Comparison of ENCODE assay signal across 22 mouse cellular contexts in genomic region chr8:67320535-67320934, GRCm38 (mm10).
"Had no signal": no experiment of that assay in that cellular context is flagged by ENCODE, and none has a peak within 500 bp of the region (broad histone marks: within the 10 kb centered on the region; RNA-seq: fewer than 3 reads in every experiment).

No protein-coding gene starts in this region.

- DNase-seq: kidney, adult 11 months; kidney, adult 8-10 months; kidney, postnatal 14 days; kidney, postnatal 4 days; liver; lung, adult 18-20 months; lung, postnatal 10 days; lung, postnatal 36 days; right cerebral cortex, postnatal 25 days; spleen, adult 18-20 months; thymus, postnatal 25 days had no signal

- H3K4me1 ChIP-seq: intestine, embryonic 15.5 days; limb, embryonic 10.5 days; limb, embryonic 13.5 days; liver, embryonic 12.5 days; liver, embryonic 15.5 days; lung, embryonic 15.5 days; megakaryocyte, embryonic 14.5 days; midbrain, embryonic 10.5 days; midbrain, embryonic 13.5 days; stomach, embryonic 15.5 days had no signal

- H3K27ac ChIP-seq: intestine, embryonic 15.5 days; layer of hippocampus, adult 2 months; limb, embryonic 10.5 days; limb, embryonic 13.5 days; liver, embryonic 12.5 days; liver, embryonic 15.5 days; lung, embryonic 15.5 days; midbrain, embryonic 10.5 days; midbrain, embryonic 13.5 days; stomach, embryonic 15.5 days had no signal

- ATAC-seq: intestine, embryonic 15.5 days; liver, embryonic 12.5 days; midbrain, embryonic 13.5 days had no signal

- H3K36me3 ChIP-seq: intestine, embryonic 15.5 days; limb, embryonic 10.5 days; limb, embryonic 13.5 days; liver, embryonic 12.5 days; liver, embryonic 15.5 days; lung, embryonic 15.5 days; midbrain, embryonic 10.5 days; midbrain, embryonic 13.5 days; stomach, embryonic 15.5 days had no signal

- H3K9ac ChIP-seq: intestine, embryonic 15.5 days; limb, embryonic 13.5 days; liver, embryonic 12.5 days; liver, embryonic 15.5 days; lung, embryonic 15.5 days; midbrain, embryonic 13.5 days; stomach, embryonic 15.5 days had no signal

- H3K9me3 ChIP-seq: intestine, embryonic 15.5 days; limb, embryonic 10.5 days; limb, embryonic 13.5 days; liver, embryonic 15.5 days; lung, embryonic 15.5 days; midbrain, embryonic 10.5 days; midbrain, embryonic 13.5 days; stomach, embryonic 15.5 days had no signal

- H3K4me3 ChIP-seq: intestine, embryonic 15.5 days; layer of hippocampus, adult 2 months; limb, embryonic 10.5 days; limb, embryonic 13.5 days; liver, embryonic 12.5 days; liver, embryonic 15.5 days; lung, embryonic 15.5 days; megakaryocyte, embryonic 14.5 days; midbrain, embryonic 10.5 days; midbrain, embryonic 13.5 days; stomach, embryonic 15.5 days had no signal

- H3K4me2 ChIP-seq: intestine, embryonic 15.5 days; limb, embryonic 13.5 days; liver, embryonic 12.5 days; liver, embryonic 15.5 days; lung, embryonic 15.5 days; midbrain, embryonic 13.5 days; stomach, embryonic 15.5 days had no signal

- H3K27me3 ChIP-seq: intestine, embryonic 15.5 days; limb, embryonic 13.5 days; liver, embryonic 12.5 days; liver, embryonic 15.5 days; lung, embryonic 15.5 days; megakaryocyte, embryonic 14.5 days; midbrain, embryonic 13.5 days; stomach, embryonic 15.5 days had no signal
